Mouse (Mus musculus): ENCODE results near the gene Grin2c. TPM values are rescaled to one million over a fixed set of nuclear protein-coding genes. Genes with fewer than 3 reads are reported as not detected.
A peak's percentile ranks its signal among the peaks of the same experiment; 100 is the strongest.

Grin2c gene
- polyA plus RNA-seq, 1 experiment from 2014 or later = not detected

GRCm38 (mm10) chr11:115219263-115219662 lies 47.8 kb downstream of the Grin2c start:
- H3K4me2 ChIP-seq (replicated peaks; ENCODE audit: low read depth, low read length) = no peak overlapping the region
- H3K27ac ChIP-seq (ENCODE audit: low read length) = no peak overlapping the region
- no peak overlapping the region for H3K4me3 ChIP-seq (ENCODE audit: low read length)
- ATAC-seq (ENCODE audit: low FRiP score, low TSS enrichment) = no peak
- no peak overlapping the region for H3K9ac ChIP-seq (replicated peaks; ENCODE audit: low read length)
- peaks cover 32% of the 10 kb centered on the region; the same call in 1 of the 2 replicates for H3K4me1 ChIP-seq (ENCODE audit: insufficient read depth, low read length)
- H3K9me3 ChIP-seq (ENCODE audit: low read length) = no peaks in the 10 kb centered on the region
- H3K27me3 ChIP-seq (ENCODE audit: insufficient read depth, low read length) = peaks cover 17% of the 10 kb centered on the region; the same call in 1 of the 2 replicates
- WGBS = 42% methylated on average over 9 of the region's 9 CpGs
- H3K36me3 ChIP-seq (ENCODE audit: insufficient read depth, low read length) = no peaks in the 10 kb centered on the region

- Histone ChIP-seq H3K4me2 (replicated peaks; ENCODE audit: low read depth, low read length) (no peak overlapping the region), H3K9me3 (ENCODE audit: low read length) (no peaks in the 10 kb centered on the region), H3K9ac (replicated peaks; ENCODE audit: low read length) (no peak overlapping the region), H3K27ac (ENCODE audit: low read length) (no peak overlapping the region), H3K36me3 (ENCODE audit: insufficient read depth, low read length) (no peaks in the 10 kb centered on the region), H3K4me3 (ENCODE audit: low read length) (no peak overlapping the region), H3K27me3 (ENCODE audit: insufficient read depth, low read length) (peaks cover 9% of the 10 kb centered on the region; the same call in 1 of the 2 replicates), H3K4me1 (ENCODE audit: insufficient read depth, low read length) (peaks cover 30% of the 10 kb centered on the region; the same call in 1 of the 2 replicates)
- WGBS = 61% methylated on average over 18 of the region's 18 CpGs
- no peak for ATAC-seq (ENCODE audit: low FRiP score, low TSS enrichment)
Measured at GRCm38 (mm10) chr11:115217439-115218410, 49.3 kb downstream of the Grin2c start.

- peak; percentile 70 for ATAC-seq (ENCODE audit: low FRiP score, low TSS enrichment)
- WGBS = 29% methylated on average over 5 of the region's 5 CpGs
- H3K4me2 ChIP-seq (replicated peaks; ENCODE audit: low read depth, low read length) = no peak overlapping the region
Measured at GRCm38 (mm10) chr11:115215123-115215522, 51.9 kb downstream of the Grin2c start.

GRCm38 (mm10) chr11:115212116-115212515 lies 54.9 kb downstream of the Grin2c start:
- no peak overlapping the region for H3K4me3 ChIP-seq (ENCODE audit: low read length)
- H3K4me1 ChIP-seq (ENCODE audit: insufficient read depth, low read length) = 0 out of 2 replicates have a peak, but pooled peaks cover 9% of the 10 kb centered on the region
- H3K9me3 ChIP-seq (ENCODE audit: low read length) = no peaks in the 10 kb centered on the region
- no peak for ATAC-seq (ENCODE audit: low FRiP score, low TSS enrichment)
- H3K4me2 ChIP-seq (replicated peaks; ENCODE audit: low read depth, low read length) = no peak overlapping the region
- no peak overlapping the region for H3K27ac ChIP-seq (ENCODE audit: low read length)
- no peak overlapping the region for H3K9ac ChIP-seq (replicated peaks; ENCODE audit: low read length)
- H3K27me3 ChIP-seq (ENCODE audit: insufficient read depth, low read length) = no peaks in the 10 kb centered on the region
- 39% methylated on average over 13 of the region's 13 CpGs for WGBS
- H3K36me3 ChIP-seq (ENCODE audit: insufficient read depth, low read length) = 0 out of 2 replicates have a peak, but pooled peaks cover 2% of the 10 kb centered on the region

More at GRCm38 (mm10) chr11:115215123-115215522, 51.9 kb downstream of the Grin2c start:
- Histone ChIP-seq H3K4me3 (ENCODE audit: low read length) (no peak overlapping the region), H3K27me3 (ENCODE audit: insufficient read depth, low read length) (0 out of 2 replicates have a peak, but pooled peaks cover 3% of the 10 kb centered on the region), H3K4me1 (ENCODE audit: insufficient read depth, low read length) (peaks cover 26% of the 10 kb centered on the region; the same call in 1 of the 2 replicates), H3K9me3 (ENCODE audit: low read length) (no peaks in the 10 kb centered on the region), H3K27ac (ENCODE audit: low read length) (no peak overlapping the region), H3K9ac (replicated peaks; ENCODE audit: low read length) (no peak overlapping the region), H3K36me3 (ENCODE audit: insufficient read depth, low read length) (no peaks in the 10 kb centered on the region)

- no peak for ATAC-seq (ENCODE audit: low FRiP score, low TSS enrichment)
Measured at GRCm38 (mm10) chr11:115209958-115210357, 57.1 kb downstream of the Grin2c start.

GRCm38 (mm10) chr11:115208776-115209732 lies 58.0 kb downstream of the Grin2c start:
- Histone ChIP-seq H3K4me1 (ENCODE audit: insufficient read depth, low read length) (0 out of 2 replicates have a peak, but pooled peaks cover 6% of the 10 kb centered on the region), H3K9me3 (ENCODE audit: low read length) (no peaks in the 10 kb centered on the region), H3K4me3 (ENCODE audit: low read length) (no peak overlapping the region), H3K36me3 (ENCODE audit: insufficient read depth, low read length) (peaks cover 6% of the 10 kb centered on the region; the same call in 1 of the 2 replicates), H3K27me3 (ENCODE audit: insufficient read depth, low read length) (no peaks in the 10 kb centered on the region), H3K9ac (replicated peaks; ENCODE audit: low read length) (no peak overlapping the region), H3K27ac (ENCODE audit: low read length) (no peak overlapping the region), H3K4me2 (replicated peaks; ENCODE audit: low read depth, low read length) (no peak overlapping the region)
- 65% methylated on average over 25 of the region's 25 CpGs for WGBS
- ATAC-seq (ENCODE audit: low FRiP score, low TSS enrichment) = no peak

More at GRCm38 (mm10) chr11:115209958-115210357, 57.1 kb downstream of the Grin2c start:
- Histone ChIP-seq H3K4me1 (ENCODE audit: insufficient read depth, low read length) (0 out of 2 replicates have a peak, but pooled peaks cover 9% of the 10 kb centered on the region), H3K27ac (ENCODE audit: low read length) (no peak overlapping the region), H3K9me3 (ENCODE audit: low read length) (no peaks in the 10 kb centered on the region), H3K36me3 (ENCODE audit: insufficient read depth, low read length) (peaks cover 6% of the 10 kb centered on the region; the same call in 1 of the 2 replicates), H3K27me3 (ENCODE audit: insufficient read depth, low read length) (no peaks in the 10 kb centered on the region), H3K4me2 (replicated peaks; ENCODE audit: low read depth, low read length) (no peak overlapping the region), H3K4me3 (ENCODE audit: low read length) (no peak overlapping the region), H3K9ac (replicated peaks; ENCODE audit: low read length) (no peak overlapping the region)
- 75% methylated on average over 7 of the region's 7 CpGs for WGBS

GRCm38 (mm10) chr11:115208126-115208525 lies 58.9 kb downstream of the Grin2c start:
- H3K4me3 ChIP-seq (ENCODE audit: low read length) = no peak overlapping the region
- H3K27me3 ChIP-seq (ENCODE audit: insufficient read depth, low read length) = no peaks in the 10 kb centered on the region
- no peak overlapping the region for H3K9ac ChIP-seq (replicated peaks; ENCODE audit: low read length)
- no peak overlapping the region for H3K27ac ChIP-seq (ENCODE audit: low read length)
- peaks cover 6% of the 10 kb centered on the region; the same call in 1 of the 2 replicates for H3K36me3 ChIP-seq (ENCODE audit: insufficient read depth, low read length)
- no peak for ATAC-seq (ENCODE audit: low FRiP score, low TSS enrichment)
- no peaks in the 10 kb centered on the region for H3K9me3 ChIP-seq (ENCODE audit: low read length)
- WGBS = 80% methylated on average over 12 of the region's 12 CpGs
- H3K4me2 ChIP-seq (replicated peaks; ENCODE audit: low read depth, low read length) = no peak overlapping the region
- H3K4me1 ChIP-seq (ENCODE audit: insufficient read depth, low read length) = 0 out of 2 replicates have a peak, but pooled peaks cover 6% of the 10 kb centered on the region

GRCm38 (mm10) chr11:115202756-115203155 lies 64.3 kb downstream of the Grin2c start:
- Histone ChIP-seq H3K4me3 (ENCODE audit: low read length) (no peak overlapping the region), H3K27ac (ENCODE audit: low read length) (no peak overlapping the region), H3K36me3 (ENCODE audit: insufficient read depth, low read length) (peaks cover 17% of the 10 kb centered on the region; the same call in 1 of the 2 replicates), H3K27me3 (ENCODE audit: insufficient read depth, low read length) (no peaks in the 10 kb centered on the region), H3K4me2 (replicated peaks; ENCODE audit: low read depth, low read length) (no peak overlapping the region), H3K9me3 (ENCODE audit: low read length) (no peaks in the 10 kb centered on the region), H3K4me1 (ENCODE audit: insufficient read depth, low read length) (no peaks in the 10 kb centered on the region), H3K9ac (replicated peaks; ENCODE audit: low read length) (no peak overlapping the region)
- 0 out of 2 replicates have a peak, but pooled peaks have one; percentile 28 for ATAC-seq (ENCODE audit: low FRiP score, low TSS enrichment)
- WGBS = 93% methylated on average over 9 of the region's 9 CpGs

GRCm38 (mm10) chr11:115202316-115202715 lies 64.7 kb downstream of the Grin2c start:
- Histone ChIP-seq H3K9ac (replicated peaks; ENCODE audit: low read length) (no peak overlapping the region), H3K27me3 (ENCODE audit: insufficient read depth, low read length) (no peaks in the 10 kb centered on the region), H3K27ac (ENCODE audit: low read length) (no peak overlapping the region), H3K36me3 (ENCODE audit: insufficient read depth, low read length) (peaks cover 19% of the 10 kb centered on the region; the same call in 1 of the 2 replicates), H3K4me1 (ENCODE audit: insufficient read depth, low read length) (no peaks in the 10 kb centered on the region), H3K9me3 (ENCODE audit: low read length) (no peaks in the 10 kb centered on the region), H3K4me2 (replicated peaks; ENCODE audit: low read depth, low read length) (no peak overlapping the region), H3K4me3 (ENCODE audit: low read length) (no peak overlapping the region)
- ATAC-seq (ENCODE audit: low FRiP score, low TSS enrichment) = peak; percentile 86
- 16% methylated on average over 12 of the region's 12 CpGs for WGBS

Data from kidney, embryonic 16.5 days (tissue).